Mouse (Mus musculus): ENCODE data around the gene Slc6a8. TPM values are rescaled to one million over a fixed set of nuclear protein-coding genes. Genes with fewer than 3 reads are reported as not detected.

Slc6a8 gene
- polyA plus RNA-seq, 1 experiment from 2014 or later, result 8.8 TPM

DNA sequence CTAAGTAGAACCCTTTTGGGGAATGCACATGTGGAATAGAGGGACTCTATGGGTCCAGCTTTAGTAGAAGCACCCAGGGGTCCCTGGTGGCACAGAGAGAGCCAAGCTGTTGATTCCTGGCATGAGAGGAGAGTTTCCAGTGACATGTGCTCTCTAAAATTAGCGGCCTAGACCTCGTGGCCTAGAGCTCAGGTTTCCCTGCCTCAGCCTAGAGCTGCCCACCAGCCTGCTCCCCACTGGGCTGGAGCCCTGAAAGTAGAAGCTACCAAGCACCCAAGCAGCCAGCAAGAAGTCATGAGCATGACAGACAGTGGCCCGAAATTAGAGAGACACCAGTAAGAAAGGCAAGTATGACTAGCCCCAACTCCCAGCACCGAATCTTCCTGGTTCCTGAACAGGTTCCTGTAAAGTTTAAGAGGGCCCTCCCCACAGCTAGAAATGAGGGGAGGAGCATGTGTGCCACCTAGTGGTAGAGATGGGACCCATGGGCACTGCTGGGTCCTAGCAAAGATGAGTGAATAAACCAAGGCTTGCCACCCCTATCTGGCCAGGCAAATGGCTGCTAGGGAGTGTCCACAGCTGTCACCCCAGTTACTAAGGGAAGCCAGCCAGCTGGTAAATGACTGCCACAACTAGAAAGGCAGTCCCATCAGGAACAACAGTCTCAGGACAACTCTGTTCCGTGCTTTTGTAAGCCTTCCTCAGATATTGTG is 18.1 kb downstream of the Slc6a8 start:
- no peak overlapping the region for H3K4me2 ChIP-seq (ENCODE audit: low read depth, low read length)
- WGBS, result 76% methylated on average over 5 of the region's 5 CpGs

DNA sequence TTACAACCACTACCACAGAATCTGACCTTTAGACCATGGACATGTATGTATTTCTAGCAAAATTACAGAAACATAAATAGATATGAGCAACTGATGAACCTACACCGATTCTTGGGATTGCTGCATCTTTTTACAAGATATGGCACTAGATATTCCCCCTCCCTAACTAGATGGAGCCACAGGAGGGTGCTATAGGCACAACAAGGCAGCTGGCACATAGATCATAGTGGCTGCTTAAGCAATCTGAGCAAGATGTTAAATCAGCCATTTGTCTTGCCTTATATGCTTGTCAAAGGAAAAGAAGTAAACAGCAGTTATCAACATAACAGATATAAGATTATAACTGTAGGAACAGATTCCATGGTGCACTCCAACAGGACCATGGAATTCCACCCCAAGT is 27.5 kb downstream of the Slc6a8 start:
- H3K27ac ChIP-seq (replicated peaks; ENCODE audit: low read depth, low read length), result no peak overlapping the region
- ATAC-seq (ENCODE audit: low read depth) (no peak), DNase-seq (ENCODE audit: low spot score) (no peak)
- no peaks in the 10 kb centered on the region for H3K9me3 ChIP-seq (ENCODE audit: control insufficient read depth, low read length)
- H3K4me3 ChIP-seq (ENCODE audit: low read depth, low read length), result no peak overlapping the region
- WGBS, result 87% methylated on average over 1 of the region's 1 CpGs
- H3K27me3 ChIP-seq (replicated peaks; ENCODE audit: control insufficient read depth, insufficient read depth, low read length), result no peaks in the 10 kb centered on the region; the same call in 1 of the 2 replicates
- no peak overlapping the region for H3K9ac ChIP-seq (ENCODE audit: low read depth, low read length)
- no peaks in the 10 kb centered on the region for H3K4me1 ChIP-seq (ENCODE audit: control insufficient read depth, insufficient read depth, low read length)
- H3K36me3 ChIP-seq (ENCODE audit: control insufficient read depth, insufficient read depth, low read length), result peaks cover 20% of the 10 kb centered on the region
- no peak overlapping the region for H3K4me2 ChIP-seq (ENCODE audit: low read depth, low read length)

More for the DNA sequence above, 18.1 kb downstream of the Slc6a8 start:
- no peaks in the 10 kb centered on the region for H3K4me1 ChIP-seq (ENCODE audit: control insufficient read depth, insufficient read depth, low read length)
- no peak overlapping the region for H3K9ac ChIP-seq (ENCODE audit: low read depth, low read length)
- H3K27me3 ChIP-seq (replicated peaks; ENCODE audit: control insufficient read depth, insufficient read depth, low read length), result no peaks in the 10 kb centered on the region
- H3K36me3 ChIP-seq (ENCODE audit: control insufficient read depth, insufficient read depth, low read length), result peaks cover 27% of the 10 kb centered on the region; the same call in 1 of the 2 replicates
- no peak overlapping the region for H3K4me3 ChIP-seq (ENCODE audit: low read depth, low read length)
- H3K9me3 ChIP-seq (ENCODE audit: control insufficient read depth, low read length), result no peaks in the 10 kb centered on the region
- ATAC-seq (ENCODE audit: low read depth) (peak; percentile 67; the same call in 1 of the 2 replicates), DNase-seq (ENCODE audit: low spot score) (peak; percentile 24)
- H3K27ac ChIP-seq (replicated peaks; ENCODE audit: low read depth, low read length), result no peak overlapping the region

DNA sequence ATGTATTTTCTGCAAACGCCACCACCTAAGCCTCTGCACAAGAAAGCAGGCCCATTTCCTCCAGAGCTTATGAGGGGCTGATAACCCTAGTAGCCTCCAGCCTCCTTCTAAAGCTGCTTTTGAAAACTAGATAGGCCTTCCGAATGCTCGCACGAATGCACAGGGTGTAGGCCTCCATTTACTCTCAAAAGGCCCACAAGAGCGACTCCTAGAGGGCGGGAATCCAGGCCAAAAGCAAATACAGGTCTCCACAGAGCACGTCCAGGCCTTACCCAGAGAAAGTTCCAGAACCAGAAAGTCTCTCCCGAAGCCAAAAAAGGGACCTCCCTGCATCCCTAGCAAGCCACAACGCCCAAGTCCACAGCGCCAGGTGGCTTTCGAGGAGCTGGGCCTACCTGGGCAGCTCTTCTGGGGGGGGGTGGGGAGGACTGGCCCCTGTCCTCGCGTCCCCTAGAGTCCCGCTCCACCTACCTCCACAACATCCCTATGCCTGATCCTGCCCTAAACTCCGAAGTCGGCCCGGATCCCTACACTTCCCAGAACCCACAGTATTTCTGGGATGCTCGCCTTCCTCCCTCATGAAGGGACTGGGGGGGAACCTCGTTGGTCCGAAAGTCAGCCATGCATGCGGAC is 42.6 kb downstream of the Slc6a8 start:
- peak overlapping the region; percentile 54 for H3K4me3 ChIP-seq (ENCODE audit: low read depth, low read length)
- H3K36me3 ChIP-seq (ENCODE audit: control insufficient read depth, insufficient read depth, low read length), result peaks cover 12% of the 10 kb centered on the region; the same call in 1 of the 2 replicates
- peak overlapping the region; percentile 84 for H3K27ac ChIP-seq (replicated peaks; ENCODE audit: low read depth, low read length)
- H3K4me1 ChIP-seq (ENCODE audit: control insufficient read depth, insufficient read depth, low read length), result peaks cover 11% of the 10 kb centered on the region
- H3K27me3 ChIP-seq (replicated peaks; ENCODE audit: control insufficient read depth, insufficient read depth, low read length), result no peaks in the 10 kb centered on the region
- H3K9me3 ChIP-seq (ENCODE audit: control insufficient read depth, low read length), result no peaks in the 10 kb centered on the region
- DNase-seq (ENCODE audit: low spot score) (peak; percentile 53), ATAC-seq (ENCODE audit: low read depth) (peak; percentile 30; the same call in 1 of the 2 replicates)
- peak overlapping the region; percentile 58 for H3K4me2 ChIP-seq (ENCODE audit: low read depth, low read length)
- 28% methylated on average over 18 of the region's 21 CpGs for WGBS
- peak overlapping the region; percentile 70 for H3K9ac ChIP-seq (ENCODE audit: low read depth, low read length)

DNA sequence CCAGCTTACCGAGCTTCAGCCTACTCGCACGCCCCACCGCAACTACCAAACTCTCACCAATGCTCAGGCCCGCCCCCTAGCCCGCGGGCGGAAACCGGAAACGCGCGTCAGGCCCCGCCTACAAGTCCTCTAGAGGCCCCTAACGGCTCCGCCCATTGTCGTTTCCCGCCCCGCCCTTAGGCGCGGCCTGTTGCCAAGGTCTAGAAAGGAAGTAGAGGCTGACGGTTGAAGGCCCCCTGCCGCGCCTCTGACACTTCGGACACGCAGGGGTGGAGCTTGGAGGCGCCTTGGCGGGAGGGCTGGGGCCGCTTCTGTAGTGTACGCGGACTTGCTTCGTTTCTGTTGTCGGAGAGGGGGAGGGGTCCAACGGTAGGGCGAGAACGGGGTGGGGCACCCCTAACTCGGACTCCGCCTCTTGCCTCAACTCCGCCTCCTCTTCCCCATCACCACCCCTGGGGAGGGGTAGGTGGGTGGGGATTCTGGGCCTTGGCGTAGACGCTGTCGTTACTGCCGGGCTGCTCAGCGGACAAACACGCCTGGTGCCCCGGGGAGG is 43.2 kb downstream of the Slc6a8 start, which contains the start of the genes Bcap31 and Abcd1:
Gene Bcap31 (minus strand): TSS at position 67 of the 553 bp plus-strand sequence.
Gene Abcd1 (plus strand): TSS at position 489 of the 553 bp plus-strand sequence.
- H3K36me3 ChIP-seq (ENCODE audit: control insufficient read depth, insufficient read depth, low read length), result peaks cover 8% of the 10 kb centered on the region; the same call in 1 of the 2 replicates
- H3K27ac ChIP-seq (replicated peaks; ENCODE audit: low read depth, low read length), result peak within 1 kb of the TSS; percentile 84
- WGBS, result 20% methylated on average over 26 of the region's 45 CpGs
- H3K4me3 ChIP-seq (ENCODE audit: low read depth, low read length), result peak within 1 kb of the TSS; percentile 54
- no peaks in the 10 kb centered on the region for H3K27me3 ChIP-seq (replicated peaks; ENCODE audit: control insufficient read depth, insufficient read depth, low read length)
- ATAC-seq (ENCODE audit: low read depth), result peak; percentile 93
- H3K4me1 ChIP-seq (ENCODE audit: control insufficient read depth, insufficient read depth, low read length), result peaks cover 11% of the 10 kb centered on the region
- no peaks in the 10 kb centered on the region for H3K9me3 ChIP-seq (ENCODE audit: control insufficient read depth, low read length)
- peak within 1 kb of the TSS; percentile 70 for H3K4me2 ChIP-seq (ENCODE audit: low read depth, low read length)
- peak within 1 kb of the TSS; percentile 70 for H3K9ac ChIP-seq (ENCODE audit: low read depth, low read length)
- DNase-seq (ENCODE audit: low spot score), result peak; percentile 96

DNA sequence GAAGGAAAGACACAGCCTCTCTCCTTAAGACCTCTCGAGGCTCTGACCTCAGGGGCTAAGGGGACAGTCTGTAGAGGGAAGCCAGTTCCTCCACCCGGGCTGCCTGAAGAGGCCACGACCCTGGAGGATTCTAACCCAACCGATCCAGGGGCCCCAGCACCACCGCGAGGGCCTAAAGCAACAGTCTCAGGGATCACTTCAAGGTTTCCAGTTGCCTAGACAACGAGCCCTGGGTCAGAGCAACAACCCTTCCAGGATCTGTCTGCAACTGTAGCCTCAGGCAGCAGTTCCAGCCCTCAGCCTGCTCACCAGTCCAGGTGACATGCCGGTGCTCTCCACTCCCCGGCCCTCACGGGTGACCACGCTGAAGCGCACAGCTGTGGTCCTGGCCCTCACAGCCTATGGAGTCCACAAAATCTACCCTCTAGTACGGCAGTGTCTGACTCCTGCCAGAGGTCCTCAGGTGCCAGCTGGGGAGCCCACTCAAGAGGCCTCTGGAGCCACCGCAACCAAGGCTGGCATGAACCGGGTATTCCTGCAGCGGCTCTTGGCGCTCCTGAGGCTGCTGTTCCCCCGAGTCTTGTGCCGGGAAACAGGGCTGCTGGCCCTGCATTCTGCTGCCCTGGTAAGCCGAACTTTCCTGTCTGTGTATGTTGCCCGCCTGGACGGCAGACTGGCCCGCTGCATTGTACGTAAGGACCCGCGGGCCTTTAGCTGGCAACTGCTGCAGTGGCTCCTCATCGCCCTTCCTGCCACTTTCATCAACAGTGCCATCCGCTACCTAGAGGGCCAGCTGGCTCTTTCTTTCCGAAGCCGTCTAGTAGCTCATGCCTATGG is 44.0 kb downstream of the Slc6a8 start:
- ATAC-seq (ENCODE audit: low read depth) (no peak; the same call in 1 of the 2 replicates), DNase-seq (ENCODE audit: low spot score) (no peak)

DNA sequence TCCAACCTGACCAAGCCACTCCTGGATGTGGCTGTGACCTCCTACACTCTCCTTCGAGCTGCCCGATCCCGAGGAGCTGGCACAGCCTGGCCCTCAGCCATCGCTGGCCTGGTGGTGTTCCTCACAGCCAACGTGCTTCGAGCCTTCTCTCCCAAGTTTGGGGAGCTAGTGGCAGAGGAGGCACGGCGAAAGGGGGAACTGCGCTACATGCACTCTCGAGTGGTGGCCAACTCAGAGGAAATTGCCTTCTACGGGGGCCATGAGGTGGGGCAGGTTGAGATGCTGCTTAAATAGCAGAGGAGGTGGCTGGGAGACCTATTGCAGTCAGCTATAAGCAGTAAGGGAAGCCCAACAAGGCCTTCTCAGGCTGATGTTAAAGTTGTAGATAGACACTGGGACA is 44.7 kb downstream of the Slc6a8 start:
- Histone ChIP-seq H3K4me2 (ENCODE audit: low read depth, low read length) (peak overlapping the region; percentile 70), H3K9me3 (ENCODE audit: control insufficient read depth, low read length) (no peaks in the 10 kb centered on the region), H3K27ac (replicated peaks; ENCODE audit: low read depth, low read length) (no peak overlapping the region), H3K4me3 (ENCODE audit: low read depth, low read length) (peak overlapping the region; percentile 54), H3K36me3 (ENCODE audit: control insufficient read depth, insufficient read depth, low read length) (peaks cover under 1% of the 10 kb centered on the region), H3K9ac (ENCODE audit: low read depth, low read length) (peak overlapping the region; percentile 70), H3K27me3 (replicated peaks; ENCODE audit: control insufficient read depth, insufficient read depth, low read length) (no peaks in the 10 kb centered on the region), H3K4me1 (ENCODE audit: control insufficient read depth, insufficient read depth, low read length) (peaks cover 11% of the 10 kb centered on the region)
- WGBS, result 72% methylated on average over 11 of the region's 11 CpGs
- DNase-seq (ENCODE audit: low spot score) (no peak), ATAC-seq (ENCODE audit: low read depth) (no peak)

More for the DNA sequence above, 44.0 kb downstream of the Slc6a8 start:
- Histone ChIP-seq H3K9ac (ENCODE audit: low read depth, low read length) (peak overlapping the region; percentile 70), H3K4me1 (ENCODE audit: control insufficient read depth, insufficient read depth, low read length) (peaks cover 11% of the 10 kb centered on the region), H3K4me2 (ENCODE audit: low read depth, low read length) (peak overlapping the region; percentile 70), H3K36me3 (ENCODE audit: control insufficient read depth, insufficient read depth, low read length) (peaks cover 7% of the 10 kb centered on the region; the same call in 1 of the 2 replicates), H3K27ac (replicated peaks; ENCODE audit: low read depth, low read length) (peak overlapping the region; percentile 84), H3K9me3 (ENCODE audit: control insufficient read depth, low read length) (no peaks in the 10 kb centered on the region), H3K27me3 (replicated peaks; ENCODE audit: control insufficient read depth, insufficient read depth, low read length) (no peaks in the 10 kb centered on the region), H3K4me3 (ENCODE audit: low read depth, low read length) (peak overlapping the region; percentile 54)
- 42% methylated on average over 26 of the region's 30 CpGs for WGBS

DNA sequence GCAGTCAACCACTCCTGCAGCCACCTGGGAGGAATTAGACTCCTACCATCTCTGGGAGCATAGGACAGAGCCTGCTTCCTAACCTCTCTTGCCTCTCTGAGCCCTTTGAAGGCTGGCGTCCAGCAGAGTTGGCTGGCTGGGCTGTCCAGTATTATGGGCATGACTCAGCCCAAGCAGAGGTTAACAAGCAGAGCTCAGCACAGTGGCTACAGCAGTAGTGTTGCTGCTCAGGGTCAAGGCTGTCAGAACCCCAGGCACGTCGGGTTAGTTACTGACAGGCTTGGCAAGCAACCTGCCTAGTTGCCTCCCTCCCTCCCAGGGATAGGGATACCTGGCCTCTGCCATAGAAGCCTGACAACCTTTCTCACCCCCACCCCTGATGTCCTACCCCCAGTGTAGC is 45.3 kb downstream of the Slc6a8 start:
- ATAC-seq (ENCODE audit: low read depth), result no peak
- peak overlapping the region; percentile 70 for H3K4me2 ChIP-seq (ENCODE audit: low read depth, low read length)
- H3K4me1 ChIP-seq (ENCODE audit: control insufficient read depth, insufficient read depth, low read length), result peaks cover 11% of the 10 kb centered on the region
- H3K9ac ChIP-seq (ENCODE audit: low read depth, low read length), result no peak overlapping the region
- no peaks in the 10 kb centered on the region for H3K9me3 ChIP-seq (ENCODE audit: control insufficient read depth, low read length)
- no peak overlapping the region for H3K4me3 ChIP-seq (ENCODE audit: low read depth, low read length)
- H3K27me3 ChIP-seq (replicated peaks; ENCODE audit: control insufficient read depth, insufficient read depth, low read length), result no peaks in the 10 kb centered on the region
- DNase-seq (ENCODE audit: low spot score), result no peak
- 0 out of 2 replicates have a peak overlapping the region, but pooled peaks have one; percentile 11 for H3K27ac ChIP-seq (replicated peaks; ENCODE audit: low read depth, low read length)
- WGBS, result 45% methylated on average over 3 of the region's 3 CpGs
- no peaks in the 10 kb centered on the region; the same call in 1 of the 2 replicates for H3K36me3 ChIP-seq (ENCODE audit: control insufficient read depth, insufficient read depth, low read length)
